Mouse (Mus musculus) lung, adult 2 months (tissue): ENCODE measurements around the gene Anxa6.

Experiments used
- CTCF ChIP-seq: fragments of 200-500 bp; IDR thresholded peaks from 2 replicates; pipeline ENCODE4 v1.5.1; 2011; ENCODE audit warnings: mild to moderate bottlenecking, low read length, control low read depth; ENCODE audit not compliant: insufficient read depth
- POLR2A ChIP-seq: fragments of 200-500 bp; IDR thresholded peaks from 2 replicates; pipeline ENCODE4 v1.6.1; 2011; ENCODE audit warnings: low read depth, mild to moderate bottlenecking, control low read depth, low read length, borderline replicate concordance; ENCODE audit errors: extremely low read depth

DNA sequence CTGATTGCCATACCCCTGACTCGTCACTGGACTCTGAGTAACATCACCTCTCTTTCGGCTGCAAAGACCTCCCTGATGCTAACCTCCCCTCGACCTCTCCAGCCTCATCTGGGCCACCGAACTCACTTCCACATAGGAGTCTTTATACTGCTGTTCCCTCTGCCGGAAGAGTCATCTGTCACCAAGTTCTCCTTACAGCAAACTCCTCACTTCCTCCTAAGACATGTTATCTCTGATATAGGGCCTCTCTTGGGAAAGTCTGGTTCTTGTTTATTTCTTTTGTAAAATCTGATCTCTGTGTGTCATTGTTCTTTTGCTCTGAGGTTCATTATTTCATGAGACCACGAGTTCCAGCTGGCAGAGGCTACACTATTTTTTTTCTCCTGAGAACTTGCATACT lies 25.0 kb downstream of the Anxa6 start:
- TF ChIP-seq CTCF (no peak), POLR2A (no peak)
